Mouse (Mus musculus): ENCODE data around the gene Micu1. TPM values are rescaled to one million over a fixed set of nuclear protein-coding genes. Genes with fewer than 3 reads are reported as not detected.
A peak's percentile ranks its signal among the peaks of the same experiment; 100 is the strongest.

Gene Micu1
- polyA plus RNA-seq, 1 experiment from 2014 or later, result 83.8 TPM

- no peak overlapping the region for H3K9ac ChIP-seq
- no peak overlapping the region for H3K4me3 ChIP-seq (replicated peaks)
- no peak overlapping the region for H3K4me2 ChIP-seq
- H3K4me1 ChIP-seq, result peaks cover 9% of the 10 kb centered on the region; the same call in 1 of the 2 replicates
- 48% methylated on average over 2 of the region's 2 CpGs for WGBS
- no peak overlapping the region for H3K27ac ChIP-seq
- no peak for ATAC-seq (replicated peaks; ENCODE audit: low FRiP score)
- no peaks in the 10 kb centered on the region for H3K27me3 ChIP-seq
- no peaks in the 10 kb centered on the region for H3K36me3 ChIP-seq
- no peaks in the 10 kb centered on the region for H3K9me3 ChIP-seq (replicated peaks)
Measured at GRCm38 (mm10) chr10:59817528-59817927, 115.3 kb downstream of the Micu1 start.

- Histone ChIP-seq H3K9ac (no peak overlapping the region), H3K4me3 (replicated peaks) (no peak overlapping the region), H3K27me3 (no peaks in the 10 kb centered on the region), H3K4me2 (no peak overlapping the region), H3K27ac (no peak overlapping the region), H3K36me3 (no peaks in the 10 kb centered on the region), H3K4me1 (peaks cover 5% of the 10 kb centered on the region; the same call in 1 of the 2 replicates), H3K9me3 (replicated peaks) (no peaks in the 10 kb centered on the region)
- no peak for ATAC-seq (replicated peaks; ENCODE audit: low FRiP score)
- WGBS, result 72% methylated on average over 8 of the region's 8 CpGs
Measured at GRCm38 (mm10) chr10:59817991-59818390, 115.7 kb downstream of the Micu1 start.

- no peaks in the 10 kb centered on the region for H3K36me3 ChIP-seq
- H3K4me3 ChIP-seq (replicated peaks), result no peak overlapping the region
- H3K27ac ChIP-seq, result no peak overlapping the region
- no peaks in the 10 kb centered on the region for H3K9me3 ChIP-seq (replicated peaks)
- 80% methylated on average over 9 of the region's 9 CpGs for WGBS
- no peaks in the 10 kb centered on the region for H3K27me3 ChIP-seq
- no peak for ATAC-seq (replicated peaks; ENCODE audit: low FRiP score)
- H3K4me2 ChIP-seq, result no peak overlapping the region
- H3K4me1 ChIP-seq, result no peaks in the 10 kb centered on the region
- H3K9ac ChIP-seq, result no peak overlapping the region
Measured at GRCm38 (mm10) chr10:59819146-59819545, 116.9 kb downstream of the Micu1 start.

GRCm38 (mm10) chr10:59820886-59821285 is 118.6 kb downstream of the Micu1 start:
- ATAC-seq (replicated peaks; ENCODE audit: low FRiP score), result no peak
- WGBS, result 90% methylated on average over 5 of the region's 5 CpGs
- H3K9me3 ChIP-seq (replicated peaks), result no peaks in the 10 kb centered on the region
- no peak overlapping the region for H3K9ac ChIP-seq
- H3K27ac ChIP-seq, result no peak overlapping the region
- 0 out of 2 replicates have a peak, but pooled peaks cover 4% of the 10 kb centered on the region for H3K4me1 ChIP-seq
- no peak overlapping the region for H3K4me3 ChIP-seq (replicated peaks)
- no peaks in the 10 kb centered on the region for H3K36me3 ChIP-seq
- no peaks in the 10 kb centered on the region for H3K27me3 ChIP-seq
- H3K4me2 ChIP-seq, result no peak overlapping the region

- H3K9ac ChIP-seq, result no peak overlapping the region
- no peak for ATAC-seq (replicated peaks; ENCODE audit: low FRiP score)
- H3K27me3 ChIP-seq, result no peaks in the 10 kb centered on the region
- H3K9me3 ChIP-seq (replicated peaks), result no peaks in the 10 kb centered on the region
- H3K27ac ChIP-seq, result no peak overlapping the region
- H3K4me2 ChIP-seq, result no peak overlapping the region
- WGBS, result 90% methylated on average over 7 of the region's 7 CpGs
- H3K4me3 ChIP-seq (replicated peaks), result no peak overlapping the region
- 0 out of 2 replicates have a peak, but pooled peaks cover 4% of the 10 kb centered on the region for H3K4me1 ChIP-seq
- no peaks in the 10 kb centered on the region for H3K36me3 ChIP-seq
Measured at GRCm38 (mm10) chr10:59821334-59822066, 119.2 kb downstream of the Micu1 start.

GRCm38 (mm10) chr10:59822857-59823256 is 120.6 kb downstream of the Micu1 start:
- Histone ChIP-seq H3K9me3 (replicated peaks) (no peaks in the 10 kb centered on the region), H3K9ac (no peak overlapping the region), H3K4me3 (replicated peaks) (no peak overlapping the region), H3K4me2 (no peak overlapping the region), H3K27ac (no peak overlapping the region), H3K4me1 (0 out of 2 replicates have a peak, but pooled peaks cover 4% of the 10 kb centered on the region), H3K36me3 (peaks cover 13% of the 10 kb centered on the region), H3K27me3 (no peaks in the 10 kb centered on the region)
- ATAC-seq (replicated peaks; ENCODE audit: low FRiP score), result no peak
- 87% methylated on average over 10 of the region's 10 CpGs for WGBS

GRCm38 (mm10) chr10:59825137-59825812 is 123.0 kb downstream of the Micu1 start:
- 71% methylated on average over 16 of the region's 16 CpGs for WGBS

GRCm38 (mm10) chr10:59829886-59830285 is 127.6 kb downstream of the Micu1 start:
- H3K27me3 ChIP-seq, result no peaks in the 10 kb centered on the region
- no peak overlapping the region for H3K4me2 ChIP-seq
- no peak overlapping the region for H3K27ac ChIP-seq
- no peaks in the 10 kb centered on the region; the same call in 1 of the 2 replicates for H3K9me3 ChIP-seq (replicated peaks)
- peaks cover 48% of the 10 kb centered on the region for H3K36me3 ChIP-seq
- no peak overlapping the region for H3K9ac ChIP-seq
- 97% methylated on average over 6 of the region's 6 CpGs for whole genome bisulfite sequencing
- H3K4me3 ChIP-seq (replicated peaks), result no peak overlapping the region
- H3K4me1 ChIP-seq, result 0 out of 2 replicates have a peak, but pooled peaks cover 3% of the 10 kb centered on the region
- no peak for ATAC-seq (replicated peaks; ENCODE audit: low FRiP score)

More at GRCm38 (mm10) chr10:59825137-59825812, 123.0 kb downstream of the Micu1 start:
- no peaks in the 10 kb centered on the region for H3K27me3 ChIP-seq
- H3K36me3 ChIP-seq, result peaks cover 36% of the 10 kb centered on the region
- 0 out of 2 replicates have a peak, but pooled peaks cover 4% of the 10 kb centered on the region for H3K4me1 ChIP-seq
- no peak overlapping the region for H3K4me3 ChIP-seq (replicated peaks)
- H3K27ac ChIP-seq, result no peak overlapping the region
- no peak for ATAC-seq (replicated peaks; ENCODE audit: low FRiP score)
- no peak overlapping the region for H3K4me2 ChIP-seq
- no peak overlapping the region for H3K9ac ChIP-seq
- no peaks in the 10 kb centered on the region; the same call in 1 of the 2 replicates for H3K9me3 ChIP-seq (replicated peaks)

- ATAC-seq (replicated peaks; ENCODE audit: low FRiP score), result no peak
- 77% methylated on average over 7 of the region's 7 CpGs for WGBS
- peaks cover 8% of the 10 kb centered on the region; the same call in 1 of the 2 replicates for H3K4me1 ChIP-seq
- H3K4me3 ChIP-seq (replicated peaks), result no peak overlapping the region
- no peaks in the 10 kb centered on the region; the same call in 1 of the 2 replicates for H3K9me3 ChIP-seq (replicated peaks)
- H3K27me3 ChIP-seq, result no peaks in the 10 kb centered on the region
- no peak overlapping the region for H3K4me2 ChIP-seq
- H3K9ac ChIP-seq, result no peak overlapping the region
- H3K36me3 ChIP-seq, result peaks cover 45% of the 10 kb centered on the region
- H3K27ac ChIP-seq, result no peak overlapping the region
Measured at GRCm38 (mm10) chr10:59831950-59832349, 129.7 kb downstream of the Micu1 start.

GRCm38 (mm10) chr10:59835301-59836155 is 133.3 kb downstream of the Micu1 start:
- Histone ChIP-seq H3K36me3 (peaks cover 12% of the 10 kb centered on the region; the same call in 1 of the 2 replicates), H3K27me3 (no peaks in the 10 kb centered on the region), H3K4me1 (peaks cover 15% of the 10 kb centered on the region; the same call in 1 of the 2 replicates), H3K4me2 (no peak overlapping the region), H3K4me3 (replicated peaks) (no peak overlapping the region), H3K27ac (peak overlapping the region; percentile 75), H3K9me3 (replicated peaks) (no peaks in the 10 kb centered on the region), H3K9ac (no peak overlapping the region)
- WGBS, result 35% methylated on average over 14 of the region's 14 CpGs
- ATAC-seq (replicated peaks; ENCODE audit: low FRiP score), result peak; percentile 76

GRCm38 (mm10) chr10:59837490-59837889 is 135.2 kb downstream of the Micu1 start:
- H3K27ac ChIP-seq, result no peak overlapping the region
- ATAC-seq (replicated peaks; ENCODE audit: low FRiP score), result no peak
- H3K9me3 ChIP-seq (replicated peaks), result no peaks in the 10 kb centered on the region
- H3K9ac ChIP-seq, result no peak overlapping the region
- no peak overlapping the region for H3K4me3 ChIP-seq (replicated peaks)
- no peak overlapping the region for H3K4me2 ChIP-seq
- 86% methylated on average over 5 of the region's 5 CpGs for WGBS
- H3K36me3 ChIP-seq, result peaks cover 5% of the 10 kb centered on the region; the same call in 1 of the 2 replicates
- H3K27me3 ChIP-seq, result no peaks in the 10 kb centered on the region
- H3K4me1 ChIP-seq, result peaks cover 15% of the 10 kb centered on the region; the same call in 1 of the 2 replicates

Data from kidney, embryonic 15.5 days (tissue).